Mouse (Mus musculus): ENCODE results near the gene Pkhd1. TPM values are rescaled to one million over a fixed set of nuclear protein-coding genes. Genes with fewer than 3 reads are reported as not detected.
A peak's percentile ranks its signal among the peaks of the same experiment; 100 is the strongest.

Pkhd1 gene
- total and polyA plus RNA-seq, 2 experiments: 1.5 to 10.0 TPM

- H3K27me3 ChIP-seq (ENCODE audit: control insufficient read depth, insufficient read depth, low read length): no peaks in the 10 kb centered on the region
- no peak for TF ChIP-seq POLR2A (IDR thresholded peaks at IDR 0.05; ENCODE audit: extremely low read depth, insufficient read depth, low read length)
- no peak for TF ChIP-seq CTCF (IDR thresholded peaks at IDR 0.05; ENCODE audit: low read depth, low read length)
- H3K9ac ChIP-seq (ENCODE audit: low read depth, low read length): no peak overlapping the region
- H3K27ac ChIP-seq (replicated peaks; ENCODE audit: insufficient read depth, low read depth, low read length): no peak overlapping the region
- H3K79me2 ChIP-seq (ENCODE audit: control insufficient read depth, insufficient read depth, low read length): no peaks in the 10 kb centered on the region
- no peak overlapping the region for H3K4me3 ChIP-seq (ENCODE audit: insufficient read depth, low read depth, low read length)
- no peaks in the 10 kb centered on the region; the same call in 1 of the 2 replicates for H3K4me1 ChIP-seq (ENCODE audit: control insufficient read depth, insufficient read depth, low read length)
- no peaks in the 10 kb centered on the region for H3K36me3 ChIP-seq (ENCODE audit: control insufficient read depth, insufficient read depth, low read length)
- WGBS: 28% methylated on average over 4 of the region's 4 CpGs
- peak; percentile 77 for DNase-seq (ENCODE audit: extremely low read depth, low read depth, low spot score)
Observed at GRCm38 (mm10) chr1:20481843-20482242, 136.0 kb downstream of the Pkhd1 start.

GRCm38 (mm10) chr1:20478695-20479094 lies 139.2 kb downstream of the Pkhd1 start:
- DNase-seq (ENCODE audit: extremely low read depth, low read depth, low spot score): no peak
- WGBS: 75% methylated on average over 3 of the region's 3 CpGs
- Histone ChIP-seq H3K4me1 (ENCODE audit: control insufficient read depth, insufficient read depth, low read length) (no peaks in the 10 kb centered on the region; the same call in 1 of the 2 replicates), H3K36me3 (ENCODE audit: control insufficient read depth, insufficient read depth, low read length) (no peaks in the 10 kb centered on the region), H3K4me3 (ENCODE audit: insufficient read depth, low read depth, low read length) (no peak overlapping the region), H3K9ac (ENCODE audit: low read depth, low read length) (no peak overlapping the region), H3K27ac (replicated peaks; ENCODE audit: insufficient read depth, low read depth, low read length) (no peak overlapping the region), H3K79me2 (ENCODE audit: control insufficient read depth, insufficient read depth, low read length) (no peaks in the 10 kb centered on the region), H3K27me3 (ENCODE audit: control insufficient read depth, insufficient read depth, low read length) (no peaks in the 10 kb centered on the region)
- TF ChIP-seq POLR2A (IDR thresholded peaks at IDR 0.05; ENCODE audit: extremely low read depth, insufficient read depth, low read length): no peak
- no peak for TF ChIP-seq CTCF (IDR thresholded peaks at IDR 0.05; ENCODE audit: low read depth, low read length)

GRCm38 (mm10) chr1:20478266-20478659 lies 139.6 kb downstream of the Pkhd1 start:
- Histone ChIP-seq H3K27ac (replicated peaks; ENCODE audit: insufficient read depth, low read depth, low read length) (no peak overlapping the region), H3K79me2 (ENCODE audit: control insufficient read depth, insufficient read depth, low read length) (no peaks in the 10 kb centered on the region), H3K27me3 (ENCODE audit: control insufficient read depth, insufficient read depth, low read length) (no peaks in the 10 kb centered on the region), H3K4me3 (ENCODE audit: insufficient read depth, low read depth, low read length) (no peak overlapping the region), H3K9ac (ENCODE audit: low read depth, low read length) (no peak overlapping the region), H3K36me3 (ENCODE audit: control insufficient read depth, insufficient read depth, low read length) (no peaks in the 10 kb centered on the region), H3K4me1 (ENCODE audit: control insufficient read depth, insufficient read depth, low read length) (no peaks in the 10 kb centered on the region; the same call in 1 of the 2 replicates)
- DNase-seq (ENCODE audit: extremely low read depth, low read depth, low spot score): no peak
- 27% methylated on average over 6 of the region's 6 CpGs for WGBS
- TF ChIP-seq POLR2A (IDR thresholded peaks at IDR 0.05; ENCODE audit: extremely low read depth, insufficient read depth, low read length): no peak

GRCm38 (mm10) chr1:20477561-20478265 lies 140.2 kb downstream of the Pkhd1 start:
- no peak overlapping the region for H3K9ac ChIP-seq (ENCODE audit: low read depth, low read length)
- no peaks in the 10 kb centered on the region; the same call in 1 of the 2 replicates for H3K4me1 ChIP-seq (ENCODE audit: control insufficient read depth, insufficient read depth, low read length)
- DNase-seq (ENCODE audit: extremely low read depth, low read depth, low spot score): peak; percentile 64
- no peak overlapping the region for H3K27ac ChIP-seq (replicated peaks; ENCODE audit: insufficient read depth, low read depth, low read length)
- no peaks in the 10 kb centered on the region for H3K27me3 ChIP-seq (ENCODE audit: control insufficient read depth, insufficient read depth, low read length)
- H3K79me2 ChIP-seq (ENCODE audit: control insufficient read depth, insufficient read depth, low read length): no peaks in the 10 kb centered on the region
- peak overlapping the region; percentile 15; the same call in 1 of the 2 replicates for H3K4me3 ChIP-seq (ENCODE audit: insufficient read depth, low read depth, low read length)
- no peaks in the 10 kb centered on the region for H3K36me3 ChIP-seq (ENCODE audit: control insufficient read depth, insufficient read depth, low read length)
- WGBS: 9% methylated on average over 25 of the region's 25 CpGs
- TF ChIP-seq POLR2A (IDR thresholded peaks at IDR 0.05; ENCODE audit: extremely low read depth, insufficient read depth, low read length): no peak
- TF ChIP-seq CTCF (IDR thresholded peaks at IDR 0.05; ENCODE audit: low read depth, low read length): no peak

- TF ChIP-seq CTCF (IDR thresholded peaks at IDR 0.05; ENCODE audit: low read depth, low read length): no peak
- H3K9ac ChIP-seq (ENCODE audit: low read depth, low read length): no peak overlapping the region
- no peaks in the 10 kb centered on the region for H3K79me2 ChIP-seq (ENCODE audit: control insufficient read depth, insufficient read depth, low read length)
- H3K36me3 ChIP-seq (ENCODE audit: control insufficient read depth, insufficient read depth, low read length): no peaks in the 10 kb centered on the region
- H3K4me1 ChIP-seq (ENCODE audit: control insufficient read depth, insufficient read depth, low read length): no peaks in the 10 kb centered on the region
- no peak for DNase-seq (ENCODE audit: extremely low read depth, low read depth, low spot score)
- H3K4me3 ChIP-seq (ENCODE audit: insufficient read depth, low read depth, low read length): no peak overlapping the region
- H3K27me3 ChIP-seq (ENCODE audit: control insufficient read depth, insufficient read depth, low read length): no peaks in the 10 kb centered on the region
- no peak overlapping the region for H3K27ac ChIP-seq (replicated peaks; ENCODE audit: insufficient read depth, low read depth, low read length)
- WGBS: 51% methylated on average over 11 of the region's 11 CpGs
Observed at GRCm38 (mm10) chr1:20470770-20471169, 147.1 kb downstream of the Pkhd1 start.

- TF ChIP-seq CTCF (IDR thresholded peaks at IDR 0.05; ENCODE audit: low read depth, low read length) (no peak), POLR2A (IDR thresholded peaks at IDR 0.05; ENCODE audit: extremely low read depth, insufficient read depth, low read length) (no peak)
- H3K9ac ChIP-seq (ENCODE audit: low read depth, low read length): no peak overlapping the region
- H3K79me2 ChIP-seq (ENCODE audit: control insufficient read depth, insufficient read depth, low read length): no peaks in the 10 kb centered on the region
- WGBS: 80% methylated on average over 6 of the region's 6 CpGs
- no peaks in the 10 kb centered on the region for H3K36me3 ChIP-seq (ENCODE audit: control insufficient read depth, insufficient read depth, low read length)
- no peak overlapping the region for H3K27ac ChIP-seq (replicated peaks; ENCODE audit: insufficient read depth, low read depth, low read length)
- no peak for DNase-seq (ENCODE audit: extremely low read depth, low read depth, low spot score)
- no peaks in the 10 kb centered on the region for H3K27me3 ChIP-seq (ENCODE audit: control insufficient read depth, insufficient read depth, low read length)
- no peaks in the 10 kb centered on the region for H3K4me1 ChIP-seq (ENCODE audit: control insufficient read depth, insufficient read depth, low read length)
- no peak overlapping the region for H3K4me3 ChIP-seq (ENCODE audit: insufficient read depth, low read depth, low read length)
Observed at GRCm38 (mm10) chr1:20470317-20470716, 147.5 kb downstream of the Pkhd1 start.
